Mouse (Mus musculus): Measurements from ENCODE around the gene Fam102b. TPM values are rescaled to one million over a fixed set of nuclear protein-coding genes. Genes with fewer than 3 reads are reported as not detected.

Fam102b gene
- polyA plus RNA-seq, 1 experiment: 10.7 TPM

DNA sequence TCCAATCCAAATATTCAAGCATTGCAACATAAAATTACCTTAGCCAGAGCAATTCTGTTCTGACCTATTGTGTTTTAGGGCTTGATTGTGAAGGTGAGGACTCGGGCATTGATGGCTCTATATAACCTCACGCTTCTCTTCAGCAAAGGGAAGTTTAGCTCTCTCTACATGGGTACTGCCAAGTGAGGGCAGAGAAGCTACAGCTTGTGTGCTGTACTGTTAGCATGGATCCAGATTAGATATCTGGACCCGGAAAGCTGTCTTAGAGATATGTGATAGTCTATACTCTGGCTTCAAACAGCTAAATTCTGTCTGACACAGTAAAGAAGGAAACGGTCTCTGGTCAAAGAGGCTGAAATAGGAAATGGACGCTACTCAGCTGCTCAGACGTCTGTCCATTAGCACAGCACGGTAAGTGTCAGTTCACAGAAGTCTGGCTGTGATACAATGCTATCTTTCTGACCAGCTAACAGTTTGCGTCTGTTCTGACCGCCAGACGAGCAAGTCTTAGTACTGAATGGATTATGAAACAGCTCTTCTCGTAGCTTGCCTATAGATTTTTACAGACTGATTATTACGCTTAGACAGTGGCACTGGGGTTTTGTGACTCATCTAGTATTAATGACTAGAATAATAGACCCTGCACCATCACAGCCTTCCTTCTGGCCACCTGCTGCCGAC, 53.3 kb downstream of the Fam102b start:
- Histone ChIP-seq H3K4me1 (ENCODE audit: control insufficient read depth, insufficient read depth, low read length) (no peaks in the 10 kb centered on the region), H3K4me3 (replicated peaks; ENCODE audit: extremely low read depth, low read depth, low read length) (no peak overlapping the region)
- 85% methylated on average over 13 of the region's 13 CpGs for WGBS
- DNase-seq: no peak
- no peak for TF ChIP-seq POLR2A (IDR thresholded peaks at IDR 0.05; ENCODE audit: borderline replicate concordance, extremely low read depth, low read depth, low read length)
- no peak for TF ChIP-seq CTCF (IDR thresholded peaks at IDR 0.05; ENCODE audit: insufficient read depth, low read length)

- H3K4me1 ChIP-seq (ENCODE audit: control insufficient read depth, insufficient read depth, low read length): no peaks in the 10 kb centered on the region
- 81% methylated on average over 3 of the region's 3 CpGs for WGBS
- TF ChIP-seq POLR2A (IDR thresholded peaks at IDR 0.05; ENCODE audit: borderline replicate concordance, extremely low read depth, low read depth, low read length) (no peak), CTCF (IDR thresholded peaks at IDR 0.05; ENCODE audit: insufficient read depth, low read length) (no peak)
- DNase-seq: no peak
- H3K4me3 ChIP-seq (replicated peaks; ENCODE audit: extremely low read depth, low read depth, low read length): no peak overlapping the region
Observed at GRCm38 (mm10) chr3:108966051-108966450, 61.4 kb downstream of the Fam102b start.

DNA sequence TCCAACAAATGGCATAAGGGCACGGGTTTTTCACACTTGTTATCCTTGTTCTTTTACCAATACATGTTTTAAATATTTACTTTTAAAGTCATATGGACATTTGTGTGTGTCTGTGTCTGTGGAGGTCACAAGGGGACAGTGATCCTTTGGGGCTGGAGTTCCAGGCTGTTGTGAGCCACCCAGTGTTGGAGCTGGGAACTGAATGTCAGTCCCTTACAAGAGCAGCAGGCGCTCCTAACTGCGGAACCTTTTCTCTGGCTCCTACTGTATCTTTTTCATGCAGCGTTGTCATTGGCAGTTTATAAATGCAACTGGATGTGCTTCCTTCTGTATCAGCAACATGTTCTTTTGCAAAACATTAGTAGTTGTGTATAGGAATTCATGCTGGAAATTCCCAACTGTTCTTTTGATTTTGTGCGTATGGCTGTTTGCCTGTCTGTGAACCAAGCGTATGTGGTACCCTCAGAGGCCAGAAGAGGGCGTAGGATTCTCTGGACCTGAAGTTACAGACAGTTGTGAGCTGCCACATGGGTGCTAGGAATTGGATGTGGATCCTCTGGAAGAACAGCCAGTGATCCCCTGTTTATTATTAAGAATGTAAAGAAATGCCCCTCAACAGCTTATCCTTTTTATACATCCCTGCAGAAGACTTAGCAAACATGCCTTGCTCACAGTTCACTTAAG, 62.9 kb downstream of the Fam102b start:
- TF ChIP-seq CTCF (IDR thresholded peaks at IDR 0.05; ENCODE audit: insufficient read depth, low read length) (0 out of 2 replicates have a peak, but pooled peaks have one; percentile 10), POLR2A (IDR thresholded peaks at IDR 0.05; ENCODE audit: borderline replicate concordance, extremely low read depth, low read depth, low read length) (no peak)
- H3K4me3 ChIP-seq (replicated peaks; ENCODE audit: extremely low read depth, low read depth, low read length): no peak overlapping the region
- no peaks in the 10 kb centered on the region for H3K4me1 ChIP-seq (ENCODE audit: control insufficient read depth, insufficient read depth, low read length)
- WGBS: 81% methylated on average over 7 of the region's 7 CpGs
- no peak for DNase-seq

- DNase-seq: no peak
- Histone ChIP-seq H3K4me3 (replicated peaks; ENCODE audit: extremely low read depth, low read depth, low read length) (no peak overlapping the region), H3K4me1 (ENCODE audit: control insufficient read depth, insufficient read depth, low read length) (no peaks in the 10 kb centered on the region)
- WGBS: 69% methylated on average over 3 of the region's 3 CpGs
- TF ChIP-seq POLR2A (IDR thresholded peaks at IDR 0.05; ENCODE audit: borderline replicate concordance, extremely low read depth, low read depth, low read length): no peak
- no peak for TF ChIP-seq CTCF (IDR thresholded peaks at IDR 0.05; ENCODE audit: insufficient read depth, low read length)
Observed at GRCm38 (mm10) chr3:108963776-108964175, 63.6 kb downstream of the Fam102b start.

GRCm38 (mm10) chr3:108963278-108963677, 64.1 kb downstream of the Fam102b start:
- TF ChIP-seq CTCF (IDR thresholded peaks at IDR 0.05; ENCODE audit: insufficient read depth, low read length) (no peak), POLR2A (IDR thresholded peaks at IDR 0.05; ENCODE audit: borderline replicate concordance, extremely low read depth, low read depth, low read length) (no peak)
- no peak for DNase-seq
- WGBS: 86% methylated on average over 3 of the region's 3 CpGs
- H3K4me3 ChIP-seq (replicated peaks; ENCODE audit: extremely low read depth, low read depth, low read length): no peak overlapping the region
- no peaks in the 10 kb centered on the region for H3K4me1 ChIP-seq (ENCODE audit: control insufficient read depth, insufficient read depth, low read length)

GRCm38 (mm10) chr3:108961655-108962054, 65.8 kb downstream of the Fam102b start:
- H3K4me3 ChIP-seq (replicated peaks; ENCODE audit: extremely low read depth, low read depth, low read length): no peak overlapping the region
- DNase-seq: no peak

GRCm38 (mm10) chr3:108961226-108961625, 66.2 kb downstream of the Fam102b start:
- 36% methylated on average over 7 of the region's 7 CpGs for WGBS
- Histone ChIP-seq H3K4me1 (ENCODE audit: control insufficient read depth, insufficient read depth, low read length) (no peaks in the 10 kb centered on the region), H3K4me3 (replicated peaks; ENCODE audit: extremely low read depth, low read depth, low read length) (no peak overlapping the region)
- peak; percentile 37 for DNase-seq
- TF ChIP-seq POLR2A (IDR thresholded peaks at IDR 0.05; ENCODE audit: borderline replicate concordance, extremely low read depth, low read depth, low read length): no peak

More at GRCm38 (mm10) chr3:108961655-108962054, 65.8 kb downstream of the Fam102b start:
- TF ChIP-seq POLR2A (IDR thresholded peaks at IDR 0.05; ENCODE audit: borderline replicate concordance, extremely low read depth, low read depth, low read length) (no peak), CTCF (IDR thresholded peaks at IDR 0.05; ENCODE audit: insufficient read depth, low read length) (no peak)
- 37% methylated on average over 6 of the region's 6 CpGs for WGBS
- no peaks in the 10 kb centered on the region for H3K4me1 ChIP-seq (ENCODE audit: control insufficient read depth, insufficient read depth, low read length)

DNA sequence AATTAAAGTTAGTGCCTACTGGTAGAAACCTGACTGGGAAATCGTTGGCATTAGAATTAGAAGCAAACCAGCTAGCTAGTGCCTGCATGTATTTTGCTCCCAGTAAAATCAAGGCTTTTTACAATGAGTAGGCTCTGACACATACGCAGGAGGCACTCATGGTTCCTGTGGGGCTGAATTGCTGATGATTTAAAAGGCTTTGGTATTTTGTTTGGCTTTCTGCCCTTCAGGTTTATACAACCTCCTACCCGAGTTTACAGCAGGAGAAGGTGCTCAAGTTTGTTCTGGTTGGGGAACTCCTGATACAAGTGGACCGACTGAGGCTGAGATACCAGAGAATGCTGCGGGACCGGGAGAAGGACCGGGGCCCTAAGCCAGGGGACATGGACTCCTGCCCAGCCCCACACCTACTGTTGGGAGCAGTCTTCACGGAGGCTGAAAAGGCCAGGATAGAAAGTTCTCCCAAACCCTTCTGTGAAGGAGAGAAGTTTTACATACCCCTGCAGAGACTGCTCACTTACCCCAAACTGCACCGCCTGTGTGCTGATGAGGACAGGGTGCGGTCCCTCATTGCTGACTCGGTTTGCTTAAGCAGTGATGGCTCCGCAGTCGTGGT, 67.6 kb downstream of the Fam102b start:
- Histone ChIP-seq H3K4me3 (replicated peaks; ENCODE audit: extremely low read depth, low read depth, low read length) (no peak overlapping the region), H3K4me1 (ENCODE audit: control insufficient read depth, insufficient read depth, low read length) (no peaks in the 10 kb centered on the region)
- TF ChIP-seq CTCF (IDR thresholded peaks at IDR 0.05; ENCODE audit: insufficient read depth, low read length) (no peak), POLR2A (IDR thresholded peaks at IDR 0.05; ENCODE audit: borderline replicate concordance, extremely low read depth, low read depth, low read length) (no peak)
- WGBS: 62% methylated on average over 13 of the region's 13 CpGs
- no peak for DNase-seq

DNA sequence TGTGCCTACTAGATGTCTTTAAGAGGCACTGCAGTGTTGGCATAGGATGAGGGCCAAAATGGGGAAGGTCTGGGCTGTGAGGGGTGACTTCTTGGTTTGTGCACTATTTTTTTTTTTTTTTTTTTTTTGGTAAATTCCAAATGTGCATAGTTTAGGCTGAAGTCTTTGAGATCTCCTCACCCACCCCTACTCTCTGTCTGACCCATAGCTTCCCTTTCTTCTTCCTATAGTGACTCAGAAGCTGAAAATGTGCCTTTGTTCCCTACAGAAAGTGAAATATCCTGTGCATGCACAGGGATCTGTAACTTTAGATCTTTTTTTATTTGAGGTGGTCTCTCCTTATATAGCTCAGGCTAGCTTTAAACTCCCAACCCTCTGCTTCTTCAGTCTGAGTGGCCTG, 69.4 kb downstream of the Fam102b start:
- DNase-seq: no peak
- no peak overlapping the region for H3K4me3 ChIP-seq (replicated peaks; ENCODE audit: extremely low read depth, low read depth, low read length)
- TF ChIP-seq CTCF (IDR thresholded peaks at IDR 0.05; ENCODE audit: insufficient read depth, low read length) (no peak), POLR2A (IDR thresholded peaks at IDR 0.05; ENCODE audit: borderline replicate concordance, extremely low read depth, low read depth, low read length) (no peak)
- no peaks in the 10 kb centered on the region for H3K4me1 ChIP-seq (ENCODE audit: control insufficient read depth, insufficient read depth, low read length)

All from lung, adult 2 months (tissue).